Mouse (Mus musculus) myocyte (in vitro differentiated cells): Measurements from ENCODE around the gene Tradd.

Experiments used
- E2F4 ChIP-seq: IDR thresholded peaks from one replicate; pipeline ENCODE4 v1.6.1; 2011; ENCODE audit warnings: mild to moderate bottlenecking, control low read depth, moderate library complexity; ENCODE audit not compliant: insufficient read depth
- POLR2A ChIP-seq: IDR thresholded peaks from one replicate; pipeline ENCODE4 v1.6.1; 2011; ENCODE audit warnings: low read depth, mild to moderate bottlenecking, control low read depth, moderate library complexity; ENCODE audit not compliant: insufficient read length
- USF1 ChIP-seq: IDR thresholded peaks from one replicate; pipeline ENCODE4 v1.6.1; 2011; ENCODE audit warnings: low read depth, mild to moderate bottlenecking, control low read depth, moderate library complexity

- no peak for TF ChIP-seq E2F4
- no peak for TF ChIP-seq POLR2A
- TF ChIP-seq USF1, result no peak
These were observed 12.5 kb downstream of the Tradd start for GRCm38 (mm10) chr8:105251954-105252353.
